Mouse (Mus musculus): ENCODE data around the gene Havcr1. TPM values are rescaled to one million over a fixed set of nuclear protein-coding genes. Genes with fewer than 3 reads are reported as not detected.
"Not testable (repeated sequence)": the region's sequence is repeated elsewhere in the genome, so short reads cannot be mapped to it uniquely, and the experiment has no call there.

Gene Havcr1
- 23.4 and 31.7 TPM in 2 replicates for polyA plus RNA-seq (2012; rRNA removed)

GRCm38 (mm10) chr11:46735076-46735475 lies at the start of gene Havcr1:
Havcr1 (plus strand) TSS chr11:46735080.
- 0 out of 2 replicates have a peak within 1 kb of the TSS, but pooled peaks have one; percentile 45 for H3K27ac ChIP-seq (ENCODE audit: insufficient read depth, low read depth, low read length)
- not testable (repeated sequence) for DNase-seq; H3K36me3 ChIP-seq (ENCODE audit: control insufficient read depth, insufficient read depth, low read length); H3K4me1 ChIP-seq (ENCODE audit: control insufficient read depth, insufficient read depth, low read length); H3K27me3 ChIP-seq (replicated peaks; ENCODE audit: control insufficient read depth, insufficient read depth, low read length); H3K4me3 ChIP-seq (ENCODE audit: insufficient read depth, low read depth, low read length)
- WGBS = 86% methylated on average over 1 of the region's 1 CpGs

GRCm38 (mm10) chr11:46690136-46690535 lies 44.7 kb upstream of the Havcr1 start:
- Histone ChIP-seq H3K27ac (ENCODE audit: insufficient read depth, low read depth, low read length) (peak overlapping the region; percentile 98), H3K4me1 (ENCODE audit: control insufficient read depth, insufficient read depth, low read length) (peaks cover 16% of the 10 kb centered on the region), H3K4me3 (ENCODE audit: insufficient read depth, low read depth, low read length) (no peak overlapping the region), H3K27me3 (replicated peaks; ENCODE audit: control insufficient read depth, insufficient read depth, low read length) (no peaks in the 10 kb centered on the region), H3K36me3 (ENCODE audit: control insufficient read depth, insufficient read depth, low read length) (no peaks in the 10 kb centered on the region; the same call in 1 of the 2 replicates)
- DNase-seq = peak; percentile 61
- no peak for TF ChIP-seq POLR2A (IDR thresholded peaks at IDR 0.05; ENCODE audit: low read depth, low read length)
- no peak for TF ChIP-seq CTCF (conservative IDR thresholded peaks at IDR 0.05; ENCODE audit: insufficient read depth, insufficient read length, low read depth, low read length)
- 62% methylated on average over 2 of the region's 2 CpGs for WGBS

DNA sequence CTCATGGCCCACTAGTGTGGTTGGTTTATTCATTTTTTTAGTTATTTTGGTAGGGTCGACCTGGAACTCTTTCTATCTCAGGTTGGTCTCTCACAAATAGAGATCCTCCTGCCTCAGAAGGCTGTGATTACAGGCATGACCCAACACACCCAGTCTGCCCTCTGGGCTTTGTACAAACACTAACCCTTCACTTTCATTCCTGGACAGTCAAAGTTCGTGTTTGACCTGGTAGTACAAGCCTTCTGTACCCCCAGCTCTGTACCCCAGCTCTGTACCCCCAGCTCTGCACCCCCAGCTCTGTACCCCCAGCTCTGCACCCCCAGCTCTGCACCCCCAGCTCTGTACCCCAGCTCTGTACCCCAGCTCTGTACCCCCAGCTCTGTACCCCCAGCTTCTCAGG lies 39.0 kb upstream of the Havcr1 start:
- 76% methylated on average over 2 of the region's 2 CpGs for WGBS
- not testable (repeated sequence) for H3K27ac ChIP-seq (ENCODE audit: insufficient read depth, low read depth, low read length); H3K4me1 ChIP-seq (ENCODE audit: control insufficient read depth, insufficient read depth, low read length); DNase-seq; H3K4me3 ChIP-seq (ENCODE audit: insufficient read depth, low read depth, low read length); H3K36me3 ChIP-seq (ENCODE audit: control insufficient read depth, insufficient read depth, low read length); H3K27me3 ChIP-seq (replicated peaks; ENCODE audit: control insufficient read depth, insufficient read depth, low read length)

DNA sequence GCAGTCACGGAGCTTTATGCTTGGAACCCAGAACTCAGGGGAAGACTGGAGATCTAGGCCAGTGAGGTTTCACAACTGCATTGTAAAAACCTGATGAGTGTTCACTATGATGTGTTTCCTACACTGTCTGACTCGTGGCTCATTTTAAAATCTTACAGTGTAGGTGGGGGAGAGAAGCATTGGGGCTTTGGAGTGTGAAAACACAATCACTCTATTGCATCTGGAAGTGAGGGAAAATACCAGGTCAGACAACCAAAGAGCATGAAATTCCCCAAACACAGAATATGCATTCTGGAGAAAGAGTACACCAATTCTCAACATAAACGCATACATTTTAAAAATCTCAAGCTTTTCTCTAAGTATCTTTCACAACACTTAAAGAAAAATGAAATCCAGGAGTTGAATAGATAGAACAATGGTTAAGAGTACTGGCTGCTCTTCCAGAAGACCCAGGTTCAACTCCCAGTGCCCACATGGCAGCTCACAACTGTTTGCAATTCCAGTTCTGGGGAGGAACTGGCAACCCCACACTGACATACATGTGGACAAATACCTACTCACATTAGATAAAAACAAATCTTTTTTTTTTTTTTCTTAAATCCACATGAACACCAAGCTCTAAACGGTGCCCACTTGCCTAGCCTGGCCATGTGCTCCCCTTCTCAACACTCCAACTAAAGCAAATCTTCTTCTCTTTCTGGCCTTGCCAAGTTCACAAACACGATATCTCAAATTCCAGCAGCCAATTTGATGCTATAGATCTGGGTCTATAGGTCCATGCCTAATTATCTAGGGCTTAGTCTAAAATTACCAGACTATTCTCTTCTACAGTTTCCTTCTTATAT lies 37.2 kb upstream of the Havcr1 start:
- Histone ChIP-seq H3K27me3 (replicated peaks; ENCODE audit: control insufficient read depth, insufficient read depth, low read length) (no peaks in the 10 kb centered on the region), H3K27ac (ENCODE audit: insufficient read depth, low read depth, low read length) (peak overlapping the region; percentile 93), H3K36me3 (ENCODE audit: control insufficient read depth, insufficient read depth, low read length) (no peaks in the 10 kb centered on the region), H3K4me1 (ENCODE audit: control insufficient read depth, insufficient read depth, low read length) (peaks cover 3% of the 10 kb centered on the region; the same call in 1 of the 2 replicates), H3K4me3 (ENCODE audit: insufficient read depth, low read depth, low read length) (peak overlapping the region; percentile 44; the same call in 1 of the 2 replicates)
- DNase-seq = no peak
- 72% methylated on average over 5 of the region's 5 CpGs for WGBS
- TF ChIP-seq POLR2A (IDR thresholded peaks at IDR 0.05; ENCODE audit: low read depth, low read length) = no peak
- no peak for TF ChIP-seq CTCF (conservative IDR thresholded peaks at IDR 0.05; ENCODE audit: insufficient read depth, insufficient read length, low read depth, low read length)

DNA sequence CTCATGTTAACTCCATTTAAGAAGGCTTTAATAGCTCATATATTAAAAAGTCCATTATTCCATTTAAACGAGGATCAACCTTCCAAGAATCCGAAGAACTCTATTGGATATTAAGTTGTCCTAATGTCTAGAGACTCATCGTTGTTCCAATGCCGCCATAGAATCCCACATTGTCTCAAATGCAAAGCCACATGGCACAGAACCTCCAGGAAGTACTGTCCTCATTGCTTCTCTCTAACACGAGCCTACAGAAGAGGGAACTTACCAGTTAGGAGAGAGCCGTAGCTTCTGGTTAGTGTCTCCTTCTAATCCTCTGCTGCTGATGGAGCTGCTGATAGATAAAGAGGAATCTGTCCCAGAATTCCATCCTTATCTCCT lies 36.6 kb upstream of the Havcr1 start:
- Histone ChIP-seq H3K27ac (ENCODE audit: insufficient read depth, low read depth, low read length) (peak overlapping the region; percentile 93), H3K27me3 (replicated peaks; ENCODE audit: control insufficient read depth, insufficient read depth, low read length) (no peaks in the 10 kb centered on the region), H3K4me3 (ENCODE audit: insufficient read depth, low read depth, low read length) (peak overlapping the region; percentile 47), H3K4me1 (ENCODE audit: control insufficient read depth, insufficient read depth, low read length) (peaks cover 3% of the 10 kb centered on the region; the same call in 1 of the 2 replicates), H3K36me3 (ENCODE audit: control insufficient read depth, insufficient read depth, low read length) (no peaks in the 10 kb centered on the region)
- no peak for DNase-seq
- 75% methylated on average over 6 of the region's 6 CpGs for WGBS
- TF ChIP-seq CTCF (conservative IDR thresholded peaks at IDR 0.05; ENCODE audit: insufficient read depth, insufficient read length, low read depth, low read length) (no peak), POLR2A (IDR thresholded peaks at IDR 0.05; ENCODE audit: low read depth, low read length) (no peak)

DNA sequence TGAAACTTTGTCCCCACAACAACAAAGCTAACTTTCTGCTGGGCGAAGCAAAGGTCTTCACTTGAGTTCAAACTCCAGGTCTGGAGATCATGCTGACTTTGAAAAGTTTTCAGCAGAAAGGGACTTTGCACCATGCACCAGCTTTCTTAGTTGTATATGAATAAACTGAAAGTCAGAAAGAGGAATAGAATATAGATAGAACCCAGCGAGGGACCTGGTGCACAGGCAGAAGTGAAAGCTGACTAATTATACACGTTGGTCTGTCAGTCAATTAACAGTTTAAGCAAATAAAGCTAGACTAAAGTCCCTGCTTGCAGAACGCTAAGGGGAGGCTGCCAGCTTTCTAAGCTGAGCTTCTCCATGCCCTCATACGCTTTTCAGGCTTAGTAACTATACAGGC lies 36.0 kb upstream of the Havcr1 start:
- TF ChIP-seq POLR2A (IDR thresholded peaks at IDR 0.05; ENCODE audit: low read depth, low read length) = no peak
- TF ChIP-seq CTCF (conservative IDR thresholded peaks at IDR 0.05; ENCODE audit: insufficient read depth, insufficient read length, low read depth, low read length) = no peak
- H3K4me1 ChIP-seq (ENCODE audit: control insufficient read depth, insufficient read depth, low read length) = peaks cover 3% of the 10 kb centered on the region; the same call in 1 of the 2 replicates
- peak overlapping the region; percentile 67 for H3K27ac ChIP-seq (ENCODE audit: insufficient read depth, low read depth, low read length)
- 52% methylated on average over 5 of the region's 5 CpGs for WGBS
- no peaks in the 10 kb centered on the region for H3K36me3 ChIP-seq (ENCODE audit: control insufficient read depth, insufficient read depth, low read length)
- no peak overlapping the region for H3K4me3 ChIP-seq (ENCODE audit: insufficient read depth, low read depth, low read length)
- DNase-seq = peak; percentile 84
- H3K27me3 ChIP-seq (replicated peaks; ENCODE audit: control insufficient read depth, insufficient read depth, low read length) = no peaks in the 10 kb centered on the region

GRCm38 (mm10) chr11:46706664-46707356 lies 28.1 kb upstream of the Havcr1 start, which contains the start of gene Timd2:
Timd2 (minus strand) TSS chr11:46707061.
- H3K27ac ChIP-seq (ENCODE audit: insufficient read depth, low read depth, low read length) = 0 out of 2 replicates have a peak within 1 kb of the TSS, but pooled peaks have one; percentile 23
- H3K4me1 ChIP-seq (ENCODE audit: control insufficient read depth, insufficient read depth, low read length) = peaks cover 3% of the 10 kb centered on the region; the same call in 1 of the 2 replicates
- no peak within 1 kb of the TSS for H3K4me3 ChIP-seq (ENCODE audit: insufficient read depth, low read depth, low read length)
- peak; percentile 62 for DNase-seq
- TF ChIP-seq POLR2A (IDR thresholded peaks at IDR 0.05; ENCODE audit: low read depth, low read length) (no peak), CTCF (conservative IDR thresholded peaks at IDR 0.05; ENCODE audit: insufficient read depth, insufficient read length, low read depth, low read length) (no peak)
- H3K36me3 ChIP-seq (ENCODE audit: control insufficient read depth, insufficient read depth, low read length) = no peaks in the 10 kb centered on the region
- no peaks in the 10 kb centered on the region for H3K27me3 ChIP-seq (replicated peaks; ENCODE audit: control insufficient read depth, insufficient read depth, low read length)
- 45% methylated on average over 6 of the region's 6 CpGs for WGBS

Measured in kidney, adult 2 months (tissue).